Mouse (Mus musculus) heart, postnatal 0 days (tissue): Measurements from ENCODE around the gene Scfd2.

ENCODE experiments used
- CTCF ChIP-seq: IDR thresholded peaks from 2 replicates; pipeline ENCODE4 v1.5.1; 2016; ENCODE audit warnings: antibody characterized with exemption, control low read depth, low read depth
- EP300 ChIP-seq: IDR thresholded peaks from 2 replicates; pipeline ENCODE4 v1.6.1; 2016; ENCODE audit warnings: antibody characterized with exemption, low read depth

DNA sequence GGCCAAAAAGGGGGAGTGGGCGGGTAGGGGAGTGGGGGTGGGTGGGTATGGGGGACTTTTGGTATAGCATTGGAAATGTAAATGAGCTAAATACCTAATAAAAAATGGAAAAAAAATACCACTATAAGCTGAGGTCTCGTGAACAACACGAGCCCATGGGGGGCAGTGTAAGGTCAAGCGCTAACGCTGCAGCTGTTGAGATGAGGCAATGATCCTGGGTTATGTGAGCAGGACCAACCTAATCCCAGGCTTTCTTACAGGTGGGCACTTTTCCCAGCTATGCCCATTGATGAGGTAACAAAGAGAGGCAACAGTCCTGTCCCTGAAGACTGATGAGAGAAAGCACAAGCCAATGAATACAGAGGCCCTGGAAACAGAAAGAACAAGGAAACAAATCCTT is 126.7 kb downstream of the Scfd2 start:
- TF ChIP-seq EP300 (no peak), CTCF (no peak)
